Mouse (Mus musculus) testis, adult 2 months (tissue): ENCODE results near the gene Fyn.

Experiments
- CTCF ChIP-seq: fragments of 200-500 bp; IDR thresholded peaks from 2 replicates; pipeline ENCODE4 v1.5.1; 2012; ENCODE audit warnings: low read depth, mild to moderate bottlenecking, inconsistent platforms, low read length, moderate library complexity; ENCODE audit not compliant: control insufficient read depth, insufficient read depth, insufficient replicate concordance
- POLR2A ChIP-seq: fragments of 200-500 bp; IDR thresholded peaks from 2 replicates; pipeline ENCODE4 v1.6.1; 2012; ENCODE audit warnings: low read depth, mild to moderate bottlenecking, inconsistent platforms, low read length, moderate library complexity; ENCODE audit not compliant: control insufficient read depth

- TF ChIP-seq POLR2A (no peak), CTCF (no peak)
Observed at GRCm38 (mm10) chr10:39443122-39443521, 74.5 kb downstream of the Fyn start.
